Mouse (Mus musculus) liver, adult (tissue): ENCODE results near the gene Oca2.

ENCODE experiments used
- GATA4 ChIP-seq: IDR thresholded peaks from 2 replicates; pipeline ENCODE4 v1.6.1; 2014; ENCODE audit warnings: mild to moderate bottlenecking, low read length; ENCODE audit not compliant: insufficient replicate concordance

Gene Oca2

GRCm38 (mm10) chr7:56239543-56239942 lies at the start of gene Oca2:
TSS of gene Oca2 (plus strand) at chr7:56239760.
- no peak for TF ChIP-seq GATA4

GRCm38 (mm10) chr7:56191041-56191440 lies 48.5 kb upstream of the Oca2 start:
- TF ChIP-seq GATA4: no peak

- no peak for TF ChIP-seq GATA4
These were observed 47.9 kb upstream of the Oca2 start for GRCm38 (mm10) chr7:56191661-56192060.

GRCm38 (mm10) chr7:56201483-56202218 lies 37.9 kb upstream of the Oca2 start:
- TF ChIP-seq GATA4: no peak

GRCm38 (mm10) chr7:56202843-56203242 lies 36.7 kb upstream of the Oca2 start:
- TF ChIP-seq GATA4: no peak

GRCm38 (mm10) chr7:56203286-56203685 lies 36.3 kb upstream of the Oca2 start:
- TF ChIP-seq GATA4: no peak

GRCm38 (mm10) chr7:56204877-56205276 lies 34.7 kb upstream of the Oca2 start:
- no peak for TF ChIP-seq GATA4

- no peak for TF ChIP-seq GATA4
These were observed 18.7 kb upstream of the Oca2 start for GRCm38 (mm10) chr7:56220811-56221210.

- TF ChIP-seq GATA4: no peak
These were observed 3.7 kb upstream of the Oca2 start for GRCm38 (mm10) chr7:56235794-56236423.

- TF ChIP-seq GATA4: no peak
These were observed 2.9 kb upstream of the Oca2 start for GRCm38 (mm10) chr7:56236617-56237016.

GRCm38 (mm10) chr7:56254568-56254967 lies 15.0 kb downstream of the Oca2 start:
- no peak for TF ChIP-seq GATA4

- TF ChIP-seq GATA4: no peak
These were observed 18.4 kb downstream of the Oca2 start for GRCm38 (mm10) chr7:56257875-56258441.

GRCm38 (mm10) chr7:56277506-56277905 lies 37.9 kb downstream of the Oca2 start:
- TF ChIP-seq GATA4: no peak

- no peak for TF ChIP-seq GATA4
These were observed 52.0 kb downstream of the Oca2 start for GRCm38 (mm10) chr7:56291468-56292115.

- TF ChIP-seq GATA4: no peak
These were observed 64.8 kb downstream of the Oca2 start for GRCm38 (mm10) chr7:56304408-56304807.

GRCm38 (mm10) chr7:56314358-56314757 lies 74.8 kb downstream of the Oca2 start:
- TF ChIP-seq GATA4: no peak
